Mouse (Mus musculus) regulatory T cell (primary cell): ENCODE results near the gene Sox12.
"Not testable (repeated sequence)": the region's sequence is repeated elsewhere in the genome, so short reads cannot be mapped to it uniquely, and the experiment has no call there.

ENCODE experiments used
- in situ Hi-C: fragments of 300-600 bp; cut with MboI, MseI; formaldehyde crosslinking; loops from one replicate; pipeline ENCODE4 v1.15.1; 2025; ENCODE audit warnings: high pct_unique_total_duplicates

The Sox12 gene

DNA sequence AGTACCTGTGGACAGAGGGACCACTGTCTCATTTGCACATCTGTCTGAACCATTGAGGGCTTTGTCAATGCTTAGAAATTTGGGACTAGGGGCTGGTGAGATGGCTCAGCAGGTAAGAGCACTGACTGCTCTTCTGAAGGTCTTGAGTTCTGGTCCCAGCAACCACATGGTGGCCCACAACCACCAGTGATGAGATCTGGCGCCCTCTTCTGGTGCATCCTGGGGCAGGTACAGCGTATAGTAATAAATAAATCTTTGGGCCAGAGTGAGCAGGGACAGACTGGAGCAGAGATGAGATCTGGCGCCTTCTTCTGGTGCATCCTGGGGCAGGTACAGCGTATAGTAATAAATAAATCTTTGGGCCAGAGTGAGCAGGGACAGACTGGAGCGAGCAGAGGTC, 38.9 kb downstream of the Sox12 start:
- in situ Hi-C loops, result not testable (repeated sequence)

DNA sequence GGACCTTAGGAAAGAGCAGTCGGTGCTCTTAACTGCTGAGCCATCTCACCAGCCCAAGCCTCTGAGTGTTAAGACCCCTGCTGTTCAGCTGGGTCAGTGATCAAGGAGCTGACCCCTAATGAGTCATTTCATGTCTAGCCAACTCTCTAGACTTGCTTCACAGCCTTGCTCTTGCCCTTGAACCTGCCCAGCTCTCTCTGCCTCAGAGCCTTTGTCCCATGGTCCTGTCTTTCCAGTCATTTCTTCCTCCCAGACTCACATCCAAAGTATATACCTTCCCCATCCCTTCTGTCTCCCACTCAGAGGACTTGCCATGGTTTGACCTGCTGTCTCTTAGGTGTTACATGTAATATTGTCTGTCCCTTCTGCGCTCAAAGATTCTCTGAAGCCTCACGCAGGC, 40.6 kb downstream of the Sox12 start:
- in situ Hi-C loops, result no loop called here

DNA sequence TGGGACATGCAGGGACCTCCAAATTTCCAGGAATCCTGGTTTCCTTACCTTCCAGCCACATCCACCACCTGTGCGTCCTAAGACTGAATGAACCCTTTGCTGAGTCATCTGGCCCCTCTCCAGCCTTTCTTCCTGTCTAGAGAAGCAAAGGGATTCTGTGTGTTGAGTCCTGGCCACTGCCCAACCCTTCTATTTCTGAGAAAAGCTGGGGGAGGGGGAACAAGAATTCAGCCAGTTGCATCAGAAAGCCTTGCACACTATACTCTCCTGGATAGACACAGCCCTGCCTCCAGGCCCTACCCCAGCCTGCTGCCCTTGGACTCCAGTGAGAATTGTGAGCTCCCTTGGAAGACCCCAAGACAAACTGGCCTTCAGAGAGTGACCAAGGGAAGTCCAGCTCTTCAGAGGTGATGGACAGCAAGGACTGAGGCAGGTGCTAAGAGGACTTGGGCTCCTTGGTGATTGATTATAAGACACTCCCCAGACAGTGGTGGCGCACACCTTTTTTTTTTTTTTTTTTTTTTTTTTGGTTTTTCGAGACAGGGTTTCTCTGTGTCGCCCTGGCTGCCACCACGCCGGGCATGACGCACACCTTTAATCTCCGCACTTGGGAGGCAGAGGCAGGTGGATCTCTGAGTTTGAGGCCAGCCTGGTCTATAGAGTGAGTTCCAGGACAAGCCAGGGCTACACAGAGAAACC, 47.9 kb downstream of the Sox12 start:
- in situ Hi-C loops, result no loop called here

DNA sequence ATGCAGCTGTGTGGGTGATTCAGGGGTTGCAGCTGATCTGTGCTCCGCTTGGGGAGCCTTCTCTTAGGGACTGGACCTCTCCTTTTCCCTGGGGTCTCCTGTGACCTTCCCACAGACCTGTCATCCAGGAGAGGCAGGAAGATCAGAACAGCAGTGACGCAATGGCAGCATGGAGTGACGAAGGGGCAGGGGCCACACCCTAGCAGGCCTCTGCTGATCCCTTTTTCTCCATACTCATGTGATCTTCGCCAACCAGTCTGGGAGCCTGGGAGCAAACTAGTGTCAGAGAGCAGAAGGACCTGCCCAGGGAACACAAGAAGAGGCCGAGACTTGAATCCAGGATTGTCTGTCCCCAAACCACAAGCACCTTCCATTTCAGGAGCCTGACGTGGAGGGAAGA, 48.7 kb downstream of the Sox12 start:
- in situ Hi-C loops, result no loop called here

DNA sequence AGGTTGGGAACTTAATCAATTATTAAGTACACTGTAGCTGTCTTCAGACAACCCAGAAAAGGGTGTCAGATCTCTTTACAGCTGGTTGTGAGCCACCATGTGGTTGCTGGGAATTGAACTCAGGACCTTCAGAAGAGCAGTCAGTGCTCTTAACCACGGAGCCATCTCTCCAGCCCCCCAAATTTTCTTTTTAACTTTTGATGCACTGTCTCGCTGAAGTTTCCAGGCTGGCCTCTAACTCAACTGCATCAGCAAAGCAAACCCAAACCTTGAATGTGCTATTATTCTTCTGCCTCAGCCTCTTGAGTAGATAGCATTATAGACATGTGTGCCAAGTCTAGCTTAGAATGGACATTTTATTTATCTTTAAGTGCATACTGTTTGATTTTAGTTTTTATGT, 50.1 kb downstream of the Sox12 start:
- in situ Hi-C loops, result no loop called here

DNA sequence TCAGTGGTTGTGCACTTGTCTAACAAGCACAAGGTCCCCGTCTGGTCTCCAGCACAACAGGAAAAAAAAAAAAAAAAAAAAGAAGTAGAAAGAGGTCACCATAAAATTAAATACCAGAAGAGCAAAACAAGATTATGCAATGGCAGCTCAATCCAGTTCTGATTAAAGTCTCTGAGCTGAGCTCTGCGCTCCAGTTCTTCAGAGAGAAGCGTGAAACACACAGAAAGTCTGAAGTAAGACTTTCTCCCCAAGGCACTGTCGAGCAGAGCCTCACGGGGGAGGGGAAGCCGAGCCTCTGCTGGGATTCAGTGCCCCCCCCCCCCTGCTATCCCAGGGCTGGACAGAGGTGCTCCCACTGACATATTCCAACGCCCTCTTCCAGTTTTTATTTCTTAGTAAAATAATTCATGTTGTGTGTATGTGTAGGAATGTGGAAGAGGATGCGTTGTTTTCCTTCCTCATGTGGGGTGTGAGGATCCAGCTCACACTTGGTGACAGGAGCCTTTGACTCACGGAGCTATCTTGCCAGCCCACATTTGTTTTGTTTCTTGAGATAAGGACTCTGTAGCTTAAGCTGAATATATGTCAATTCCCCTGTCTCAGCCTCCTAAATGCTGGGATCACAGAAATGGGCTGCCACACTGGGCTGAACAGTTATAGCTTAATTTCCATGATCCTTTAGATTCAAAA, 50.9 kb downstream of the Sox12 start:
- in situ Hi-C loops, result no loop called here

DNA sequence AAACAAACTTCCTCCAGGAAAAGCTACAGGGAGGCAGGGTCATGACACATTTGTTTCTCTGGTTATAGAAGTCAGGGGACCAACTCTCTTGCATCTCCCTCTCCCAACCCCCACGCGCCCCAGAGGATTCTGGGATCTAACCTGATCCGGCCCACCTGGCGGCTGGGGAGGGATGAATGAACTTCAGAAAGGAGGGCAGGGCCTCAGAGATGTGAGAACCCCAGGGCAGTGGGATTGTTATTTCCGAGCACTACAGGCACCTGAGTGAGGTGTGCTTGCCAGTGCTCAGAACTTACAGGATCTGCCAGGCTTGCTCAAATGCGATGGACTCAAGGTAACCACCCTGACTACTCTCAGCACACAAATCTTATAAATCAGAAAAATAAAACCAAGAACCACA, 52.5 kb downstream of the Sox12 start:
- in situ Hi-C loops, result no loop called here

DNA sequence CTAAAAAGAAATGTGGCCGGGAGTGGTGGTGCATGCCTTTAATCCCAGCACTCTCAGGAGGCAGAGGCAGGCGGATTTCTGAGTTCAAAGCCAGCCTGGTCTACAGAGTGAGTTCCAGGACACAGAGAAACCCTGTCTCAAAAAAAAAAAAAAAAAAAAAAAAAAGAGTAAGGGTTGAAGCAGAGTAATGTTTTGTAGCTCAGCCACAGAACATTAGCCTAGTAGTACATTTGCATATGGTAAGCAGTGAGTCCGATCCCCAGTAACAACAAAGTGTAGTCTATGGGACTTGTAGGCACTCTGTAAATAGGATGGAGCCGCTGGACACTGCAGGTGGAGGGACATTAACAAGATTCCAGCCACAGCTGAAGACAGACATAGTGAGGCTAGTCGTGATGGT, 53.0 kb downstream of the Sox12 start:
- in situ Hi-C loops, result no loop called here

DNA sequence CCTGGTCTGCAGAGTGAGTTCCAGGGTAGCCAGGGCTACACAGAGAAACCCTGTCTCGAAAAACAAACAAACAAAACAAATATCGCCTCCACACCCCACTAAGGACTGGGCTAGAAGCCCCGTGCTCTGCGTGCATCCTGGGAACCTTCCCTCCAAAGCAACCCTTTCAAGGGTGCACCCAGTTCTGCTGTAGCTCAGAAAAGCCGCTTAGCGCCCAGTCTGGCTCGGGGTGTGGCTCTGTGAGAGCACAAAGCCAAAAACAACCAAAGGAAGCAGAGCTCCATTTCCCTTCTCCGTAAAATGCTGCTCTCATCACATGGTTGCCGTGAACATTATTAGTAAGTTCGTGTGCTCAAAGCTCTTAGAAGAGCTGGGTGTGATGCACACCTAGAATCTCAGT, 53.5 kb downstream of the Sox12 start:
- in situ Hi-C loops, result no loop called here
